Mouse (Mus musculus): ENCODE data around the gene Nwd2. TPM values are rescaled to one million over a fixed set of nuclear protein-coding genes. Genes with fewer than 3 reads are reported as not detected.

Gene Nwd2
- polyA plus RNA-seq (2014; fragmentation: Nextera tagmentation; extraction: Ambion mirVana): 0.85 and 1.2 TPM in 2 replicates

GRCm38 (mm10) chr5:63649070-63649532, at the start of gene Nwd2:
Nwd2 (plus strand) TSS chr5:63649102.
- no peak for ATAC-seq (ENCODE audit: insufficient number of reproducible peaks, insufficient read depth, low FRiP score, low read depth)
- Histone ChIP-seq H3K27me3 (ENCODE audit: control insufficient read depth, insufficient read depth, low read length) (0 out of 2 replicates have a peak, but pooled peaks cover 3% of the 10 kb centered on the region), H3K9ac (replicated peaks; ENCODE audit: low read depth, low read length) (peak within 1 kb of the TSS; percentile 38; the same call in 1 of the 2 replicates), H3K9me3 (ENCODE audit: control insufficient read depth, low read depth, low read length) (no peaks in the 10 kb centered on the region), H3K36me3 (ENCODE audit: control insufficient read depth, insufficient read depth, low read length) (no peaks in the 10 kb centered on the region), H3K27ac (ENCODE audit: low read length) (no peak within 1 kb of the TSS), H3K4me1 (ENCODE audit: control insufficient read depth, insufficient read depth, low read length) (no peaks in the 10 kb centered on the region), H3K4me2 (replicated peaks; ENCODE audit: low read depth, low read length) (peak within 1 kb of the TSS; percentile 98), H3K4me3 (ENCODE audit: low read depth, low read length) (peak within 1 kb of the TSS; percentile 53)
- WGBS: 1% methylated on average over 29 of the region's 29 CpGs

GRCm38 (mm10) chr5:63607447-63607846, 41.5 kb upstream of the Nwd2 start:
- no peak overlapping the region for H3K27ac ChIP-seq (ENCODE audit: low read length)
- H3K27me3 ChIP-seq (ENCODE audit: control insufficient read depth, insufficient read depth, low read length): no peaks in the 10 kb centered on the region

DNA sequence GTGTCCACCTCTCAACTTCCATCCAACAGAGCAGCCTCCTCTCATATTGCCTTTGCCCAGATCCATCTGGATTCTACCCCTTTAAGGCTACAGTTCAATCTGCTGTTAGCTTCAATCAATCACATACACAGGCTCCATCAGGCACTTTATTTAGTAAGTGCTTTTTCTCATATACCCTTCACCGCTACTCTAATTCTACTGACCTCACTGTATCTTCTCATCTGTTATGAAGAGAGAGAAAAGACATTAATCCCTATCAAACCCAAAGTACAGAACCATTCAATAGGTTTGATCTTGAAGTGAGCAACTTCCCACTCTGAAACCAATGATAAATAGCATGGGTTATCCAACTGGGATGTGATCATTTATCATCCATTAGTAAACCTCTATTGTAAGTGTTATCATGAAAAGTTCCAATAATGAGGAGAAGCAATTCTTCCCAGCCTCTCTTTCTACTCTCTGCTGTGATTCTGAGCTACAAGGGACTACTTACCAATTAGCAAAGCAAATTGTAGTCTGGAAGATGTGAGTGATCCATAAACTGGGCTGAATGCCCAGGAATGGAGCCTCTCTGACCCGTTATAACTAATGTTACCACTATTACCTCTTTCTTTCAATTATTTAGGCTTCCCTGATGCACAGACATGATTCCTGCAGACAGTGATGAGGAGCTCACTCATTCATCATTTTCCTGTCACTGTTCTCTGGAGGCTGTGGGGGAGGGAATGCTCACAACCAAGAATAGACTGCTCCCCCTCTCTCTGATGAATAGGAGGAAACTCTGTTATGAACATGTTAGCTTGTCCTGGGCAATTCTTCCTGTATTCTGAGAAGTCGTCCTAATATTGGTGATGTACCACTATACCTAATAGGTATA, 31.9 kb upstream of the Nwd2 start:
- H3K4me2 ChIP-seq (replicated peaks; ENCODE audit: low read depth, low read length): no peak overlapping the region
- no peaks in the 10 kb centered on the region for H3K9me3 ChIP-seq (ENCODE audit: control insufficient read depth, low read depth, low read length)
- no peak overlapping the region for H3K4me3 ChIP-seq (ENCODE audit: low read depth, low read length)
- 41% methylated on average over 3 of the region's 3 CpGs for WGBS
- ATAC-seq (ENCODE audit: insufficient number of reproducible peaks, insufficient read depth, low FRiP score, low read depth): no peak
- H3K27me3 ChIP-seq (ENCODE audit: control insufficient read depth, insufficient read depth, low read length): no peaks in the 10 kb centered on the region
- no peaks in the 10 kb centered on the region for H3K4me1 ChIP-seq (ENCODE audit: control insufficient read depth, insufficient read depth, low read length)
- H3K36me3 ChIP-seq (ENCODE audit: control insufficient read depth, insufficient read depth, low read length): no peaks in the 10 kb centered on the region
- H3K27ac ChIP-seq (ENCODE audit: low read length): no peak overlapping the region
- no peak overlapping the region for H3K9ac ChIP-seq (replicated peaks; ENCODE audit: low read depth, low read length)

More at GRCm38 (mm10) chr5:63607447-63607846, 41.5 kb upstream of the Nwd2 start:
- no peak overlapping the region for H3K4me3 ChIP-seq (ENCODE audit: low read depth, low read length)
- no peaks in the 10 kb centered on the region for H3K36me3 ChIP-seq (ENCODE audit: control insufficient read depth, insufficient read depth, low read length)
- no peaks in the 10 kb centered on the region for H3K9me3 ChIP-seq (ENCODE audit: control insufficient read depth, low read depth, low read length)
- no peak overlapping the region for H3K9ac ChIP-seq (replicated peaks; ENCODE audit: low read depth, low read length)
- no peak for ATAC-seq (ENCODE audit: insufficient number of reproducible peaks, insufficient read depth, low FRiP score, low read depth)
- H3K4me1 ChIP-seq (ENCODE audit: control insufficient read depth, insufficient read depth, low read length): no peaks in the 10 kb centered on the region
- 72% methylated on average over 2 of the region's 2 CpGs for WGBS
- no peak overlapping the region for H3K4me2 ChIP-seq (replicated peaks; ENCODE audit: low read depth, low read length)

DNA sequence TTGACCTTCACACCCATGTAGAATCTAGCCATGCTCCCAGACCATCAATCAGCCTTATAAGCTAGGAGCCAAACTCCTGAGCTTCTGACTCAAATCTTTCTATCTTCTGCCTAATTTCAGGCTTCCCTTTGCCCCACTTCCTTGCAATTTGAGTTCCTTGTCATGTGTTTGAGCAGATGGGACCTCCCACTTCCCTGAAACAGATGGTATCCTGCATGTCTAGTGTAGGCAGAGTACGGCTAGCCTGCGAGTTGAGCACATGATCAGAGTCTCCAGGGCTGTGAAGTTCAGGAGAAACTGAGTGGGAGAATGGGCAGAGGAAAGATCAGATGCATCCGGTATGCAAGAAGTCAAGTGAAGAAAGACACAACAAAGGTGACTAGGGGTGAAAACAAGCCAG, 24.8 kb upstream of the Nwd2 start:
- Histone ChIP-seq H3K9ac (replicated peaks; ENCODE audit: low read depth, low read length) (no peak overlapping the region), H3K4me3 (ENCODE audit: low read depth, low read length) (no peak overlapping the region), H3K4me2 (replicated peaks; ENCODE audit: low read depth, low read length) (no peak overlapping the region), H3K36me3 (ENCODE audit: control insufficient read depth, insufficient read depth, low read length) (no peaks in the 10 kb centered on the region), H3K4me1 (ENCODE audit: control insufficient read depth, insufficient read depth, low read length) (no peaks in the 10 kb centered on the region), H3K27me3 (ENCODE audit: control insufficient read depth, insufficient read depth, low read length) (no peaks in the 10 kb centered on the region), H3K9me3 (ENCODE audit: control insufficient read depth, low read depth, low read length) (no peaks in the 10 kb centered on the region), H3K27ac (ENCODE audit: low read length) (no peak overlapping the region)
- no peak for ATAC-seq (ENCODE audit: insufficient number of reproducible peaks, insufficient read depth, low FRiP score, low read depth)
- 61% methylated on average over 3 of the region's 3 CpGs for WGBS

DNA sequence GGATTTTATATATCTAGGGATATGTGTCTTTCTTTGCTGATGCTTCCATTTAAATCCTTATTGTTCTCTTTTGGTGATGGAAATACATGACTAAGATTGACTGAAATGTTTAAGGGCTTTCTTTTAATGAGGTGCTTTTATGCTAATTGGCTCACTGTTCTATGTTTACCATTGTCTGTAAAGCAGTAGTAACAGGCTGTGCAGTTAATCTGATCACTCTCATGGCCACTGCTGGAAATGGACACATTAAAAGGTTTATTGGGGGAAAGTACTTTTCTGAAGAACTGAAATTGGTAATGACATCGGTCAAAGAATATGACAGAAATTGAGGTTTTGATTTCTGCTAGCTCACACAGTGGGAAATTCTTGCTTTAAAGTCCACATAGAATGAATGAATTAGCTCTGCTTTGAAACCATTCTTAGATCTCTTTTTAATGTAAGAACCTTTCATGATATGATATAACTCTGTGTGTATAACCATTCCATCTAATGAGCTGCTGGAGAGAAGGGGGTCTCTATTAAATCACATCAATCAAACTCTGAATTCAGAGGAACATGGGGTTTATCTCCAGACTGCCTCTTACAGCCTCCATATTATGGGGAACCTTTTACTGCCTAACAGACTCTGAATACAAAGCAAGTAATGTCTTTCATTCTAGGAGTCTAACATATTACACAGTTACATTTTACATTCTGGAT, 20.9 kb upstream of the Nwd2 start:
- Histone ChIP-seq H3K9me3 (ENCODE audit: control insufficient read depth, low read depth, low read length) (no peaks in the 10 kb centered on the region), H3K4me1 (ENCODE audit: control insufficient read depth, insufficient read depth, low read length) (no peaks in the 10 kb centered on the region), H3K27me3 (ENCODE audit: control insufficient read depth, insufficient read depth, low read length) (no peaks in the 10 kb centered on the region), H3K9ac (replicated peaks; ENCODE audit: low read depth, low read length) (no peak overlapping the region), H3K27ac (ENCODE audit: low read length) (no peak overlapping the region), H3K4me2 (replicated peaks; ENCODE audit: low read depth, low read length) (no peak overlapping the region), H3K36me3 (ENCODE audit: control insufficient read depth, insufficient read depth, low read length) (no peaks in the 10 kb centered on the region), H3K4me3 (ENCODE audit: low read depth, low read length) (no peak overlapping the region)
- no peak for ATAC-seq (ENCODE audit: insufficient number of reproducible peaks, insufficient read depth, low FRiP score, low read depth)
- WGBS: 88% methylated on average over 1 of the region's 1 CpGs

GRCm38 (mm10) chr5:63628531-63628871, 20.4 kb upstream of the Nwd2 start:
- no peak overlapping the region for H3K4me2 ChIP-seq (replicated peaks; ENCODE audit: low read depth, low read length)
- no peaks in the 10 kb centered on the region for H3K27me3 ChIP-seq (ENCODE audit: control insufficient read depth, insufficient read depth, low read length)
- WGBS: 38% methylated on average over 3 of the region's 3 CpGs
- H3K36me3 ChIP-seq (ENCODE audit: control insufficient read depth, insufficient read depth, low read length): no peaks in the 10 kb centered on the region
- no peak overlapping the region for H3K27ac ChIP-seq (ENCODE audit: low read length)
- H3K9me3 ChIP-seq (ENCODE audit: control insufficient read depth, low read depth, low read length): no peaks in the 10 kb centered on the region
- H3K9ac ChIP-seq (replicated peaks; ENCODE audit: low read depth, low read length): no peak overlapping the region
- H3K4me1 ChIP-seq (ENCODE audit: control insufficient read depth, insufficient read depth, low read length): no peaks in the 10 kb centered on the region
- ATAC-seq (ENCODE audit: insufficient number of reproducible peaks, insufficient read depth, low FRiP score, low read depth): no peak
- no peak overlapping the region for H3K4me3 ChIP-seq (ENCODE audit: low read depth, low read length)

GRCm38 (mm10) chr5:63634636-63635035, 14.3 kb upstream of the Nwd2 start:
- H3K36me3 ChIP-seq (ENCODE audit: control insufficient read depth, insufficient read depth, low read length): no peaks in the 10 kb centered on the region
- no peak overlapping the region for H3K9ac ChIP-seq (replicated peaks; ENCODE audit: low read depth, low read length)
- ATAC-seq (ENCODE audit: insufficient number of reproducible peaks, insufficient read depth, low FRiP score, low read depth): no peak
- H3K4me3 ChIP-seq (ENCODE audit: low read depth, low read length): no peak overlapping the region
- WGBS: 53% methylated on average over 2 of the region's 2 CpGs
- H3K4me2 ChIP-seq (replicated peaks; ENCODE audit: low read depth, low read length): no peak overlapping the region
- no peaks in the 10 kb centered on the region for H3K4me1 ChIP-seq (ENCODE audit: control insufficient read depth, insufficient read depth, low read length)
- no peaks in the 10 kb centered on the region for H3K27me3 ChIP-seq (ENCODE audit: control insufficient read depth, insufficient read depth, low read length)
- H3K9me3 ChIP-seq (ENCODE audit: control insufficient read depth, low read depth, low read length): no peaks in the 10 kb centered on the region
- H3K27ac ChIP-seq (ENCODE audit: low read length): no peak overlapping the region

DNA sequence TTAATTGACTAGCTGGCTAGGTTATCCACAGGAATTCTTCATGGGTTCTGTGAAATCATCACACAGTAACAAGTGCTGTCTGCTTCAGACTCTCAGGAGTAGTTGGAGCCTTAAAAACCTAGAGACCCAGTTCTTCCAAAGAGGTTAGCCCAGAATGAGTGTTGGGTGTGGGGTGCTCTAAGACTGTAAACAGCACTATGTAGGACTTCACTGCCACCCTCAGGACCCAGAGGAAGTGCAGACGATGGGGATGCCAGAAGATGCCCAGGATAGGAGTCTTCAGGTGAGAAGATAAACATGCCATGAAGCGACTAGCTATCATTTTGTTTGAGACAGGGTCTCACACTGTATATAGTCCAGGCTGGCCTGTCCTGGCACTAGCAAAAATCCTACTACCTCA, 715 bp upstream of the Nwd2 start:
- Histone ChIP-seq H3K4me1 (ENCODE audit: control insufficient read depth, insufficient read depth, low read length) (no peaks in the 10 kb centered on the region), H3K4me3 (ENCODE audit: low read depth, low read length) (no peak overlapping the region), H3K27ac (ENCODE audit: low read length) (no peak overlapping the region), H3K9ac (replicated peaks; ENCODE audit: low read depth, low read length) (no peak overlapping the region), H3K27me3 (ENCODE audit: control insufficient read depth, insufficient read depth, low read length) (0 out of 2 replicates have a peak, but pooled peaks cover 3% of the 10 kb centered on the region), H3K9me3 (ENCODE audit: control insufficient read depth, low read depth, low read length) (no peaks in the 10 kb centered on the region), H3K4me2 (replicated peaks; ENCODE audit: low read depth, low read length) (no peak overlapping the region), H3K36me3 (ENCODE audit: control insufficient read depth, insufficient read depth, low read length) (no peaks in the 10 kb centered on the region)
- WGBS: 31% methylated on average over 2 of the region's 2 CpGs
- no peak for ATAC-seq (ENCODE audit: insufficient number of reproducible peaks, insufficient read depth, low FRiP score, low read depth)

All from stomach, embryonic 14.5 days (tissue).